Mouse (Mus musculus) thymus, adult 2 months (tissue): ENCODE measurements around the gene Wdr86.

ENCODE experiments used
- CTCF ChIP-seq: fragments of 200-500 bp; IDR thresholded peaks from 2 replicates; pipeline ENCODE4 v1.5.1; 2012; ENCODE audit warnings: mild to moderate bottlenecking, control low read depth, low read length, moderate library complexity, borderline replicate concordance; ENCODE audit not compliant: control insufficient read depth, poor library complexity, insufficient read depth; ENCODE audit errors: extremely low read depth
- POLR2A ChIP-seq: fragments of 200-500 bp; IDR thresholded peaks from 2 replicates; pipeline ENCODE4 v1.6.1; 2012; ENCODE audit warnings: mild to moderate bottlenecking, low read length, control low read depth, moderate library complexity; ENCODE audit not compliant: control insufficient read depth, poor library complexity, insufficient read depth; ENCODE audit errors: extremely low read depth

- TF ChIP-seq CTCF, result no peak
- TF ChIP-seq POLR2A, result no peak
Measured at GRCm38 (mm10) chr5:24723527-24724269, 6.8 kb downstream of the Wdr86 start.
